Mouse (Mus musculus): ENCODE measurements around the gene Tifa. TPM values are rescaled to one million over a fixed set of nuclear protein-coding genes. Genes with fewer than 3 reads are reported as not detected.

Tifa gene
- polyA plus RNA-seq, 1 experiment from 2014 or later, result 3.7 TPM

DNA sequence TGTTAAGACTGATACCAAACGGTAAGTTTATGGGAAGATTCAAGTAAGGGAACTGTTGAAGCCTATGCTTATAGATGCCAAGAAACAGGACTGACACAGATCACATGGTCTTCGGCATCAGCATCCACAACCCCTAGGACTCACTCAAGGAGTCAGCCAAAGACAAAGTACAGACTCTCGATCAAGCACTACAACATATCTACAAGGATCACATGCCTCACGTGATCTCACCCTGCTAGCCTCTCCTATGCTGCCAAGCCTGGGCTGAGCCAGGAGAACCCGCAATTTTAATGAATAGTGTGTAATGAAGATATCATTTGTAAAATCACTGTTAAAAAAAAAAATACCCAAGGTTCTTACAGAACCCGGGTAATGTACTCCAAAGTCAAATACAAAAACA lies 46.0 kb downstream of the Tifa start:
- H3K4me3 ChIP-seq, result no peak overlapping the region
- 0 out of 2 replicates have a peak overlapping the region, but pooled peaks have one; percentile 18 for H3K9ac ChIP-seq
- H3K27ac ChIP-seq, result no peak overlapping the region
- no peaks in the 10 kb centered on the region for H3K9me3 ChIP-seq (replicated peaks)
- no peaks in the 10 kb centered on the region for H3K27me3 ChIP-seq
- ATAC-seq (ENCODE audit: low FRiP score), result no peak
- 0 out of 2 replicates have a peak, but pooled peaks cover 6% of the 10 kb centered on the region for H3K36me3 ChIP-seq
- WGBS, result 88% methylated on average over 6 of the region's 6 CpGs
- H3K4me1 ChIP-seq, result peaks cover 21% of the 10 kb centered on the region
- H3K4me2 ChIP-seq (replicated peaks), result peak overlapping the region; percentile 70

DNA sequence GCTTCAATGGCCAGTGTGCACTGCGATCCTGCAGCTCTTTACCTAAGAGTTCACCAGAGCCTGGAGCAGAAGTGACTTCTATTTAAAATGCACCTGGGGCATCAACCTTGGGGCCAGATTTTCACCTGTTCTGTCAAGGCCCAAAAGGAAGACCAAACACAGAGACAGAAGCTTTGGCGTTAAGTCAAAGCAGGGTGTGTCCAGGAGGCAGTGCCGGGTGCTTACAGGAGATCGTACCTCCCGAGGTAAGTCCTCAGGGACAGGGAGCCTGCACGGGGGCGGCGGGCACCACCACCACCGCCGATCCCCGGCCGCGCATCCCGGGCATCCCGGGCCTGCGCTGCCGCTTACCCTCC lies 47.2 kb downstream of the Tifa start:
- Histone ChIP-seq H3K4me2 (replicated peaks) (peak overlapping the region; percentile 70), H3K4me3 (peak overlapping the region; percentile 98), H3K27me3 (no peaks in the 10 kb centered on the region), H3K27ac (peak overlapping the region; percentile 93), H3K4me1 (peaks cover 21% of the 10 kb centered on the region), H3K9ac (peak overlapping the region; percentile 94), H3K36me3 (0 out of 2 replicates have a peak, but pooled peaks cover 6% of the 10 kb centered on the region), H3K9me3 (replicated peaks) (no peaks in the 10 kb centered on the region)
- no peak; the same call in 1 of the 2 replicates for ATAC-seq (ENCODE audit: low FRiP score)
- under 1% methylated on average over 17 of the region's 17 CpGs for WGBS

DNA sequence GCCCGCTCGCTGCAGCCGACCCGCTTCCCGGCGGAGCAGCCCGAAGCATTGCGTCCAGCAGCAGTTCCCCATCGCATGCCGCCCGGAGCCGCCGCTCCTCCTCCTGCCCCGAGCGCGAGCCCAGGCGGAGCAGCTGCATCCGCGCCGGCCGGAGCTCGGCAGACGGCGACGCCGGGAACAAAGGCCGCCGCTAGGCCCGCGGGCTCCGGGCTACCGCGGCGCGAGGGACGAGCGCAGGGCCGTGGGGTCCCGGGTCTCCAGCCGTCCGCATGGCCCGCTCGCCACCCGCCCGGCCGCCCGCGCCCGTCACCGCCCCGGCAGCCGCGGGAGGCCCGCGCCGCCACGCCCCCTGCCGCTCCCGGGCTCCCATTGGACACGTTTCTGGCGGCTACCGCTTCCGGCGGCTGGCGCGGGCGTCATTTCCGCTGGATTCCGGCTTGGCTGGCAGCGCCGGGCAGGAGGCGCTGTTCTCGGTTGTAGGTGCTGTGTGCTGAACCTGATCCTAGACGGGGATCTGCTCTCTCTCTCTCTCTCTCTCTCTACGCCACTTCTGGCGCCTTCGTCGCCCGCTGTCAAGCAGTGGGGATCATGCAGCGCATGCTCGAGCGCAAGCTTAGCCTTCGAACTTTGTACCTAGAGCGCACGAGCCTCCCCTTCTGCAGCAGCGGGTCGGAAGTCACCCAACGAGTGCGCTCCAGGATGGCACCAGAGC lies 47.7 kb downstream of the Tifa start, which contains the start of gene Ap1ar:
Gene Ap1ar, minus strand, starts transcription at position 370 of the 712 bp plus-strand sequence.
- WGBS, result under 1% methylated on average over 59 of the region's 89 CpGs
- H3K4me3 ChIP-seq, result peak within 1 kb of the TSS; percentile 98
- peaks cover 21% of the 10 kb centered on the region for H3K4me1 ChIP-seq
- H3K9ac ChIP-seq, result peak within 1 kb of the TSS; percentile 94
- no peaks in the 10 kb centered on the region for H3K27me3 ChIP-seq
- ATAC-seq (ENCODE audit: low FRiP score), result peak; percentile 97
- H3K4me2 ChIP-seq (replicated peaks), result peak within 1 kb of the TSS; percentile 70
- 0 out of 2 replicates have a peak, but pooled peaks cover 6% of the 10 kb centered on the region for H3K36me3 ChIP-seq
- H3K27ac ChIP-seq, result peak within 1 kb of the TSS; percentile 93
- H3K9me3 ChIP-seq (replicated peaks), result no peaks in the 10 kb centered on the region

DNA sequence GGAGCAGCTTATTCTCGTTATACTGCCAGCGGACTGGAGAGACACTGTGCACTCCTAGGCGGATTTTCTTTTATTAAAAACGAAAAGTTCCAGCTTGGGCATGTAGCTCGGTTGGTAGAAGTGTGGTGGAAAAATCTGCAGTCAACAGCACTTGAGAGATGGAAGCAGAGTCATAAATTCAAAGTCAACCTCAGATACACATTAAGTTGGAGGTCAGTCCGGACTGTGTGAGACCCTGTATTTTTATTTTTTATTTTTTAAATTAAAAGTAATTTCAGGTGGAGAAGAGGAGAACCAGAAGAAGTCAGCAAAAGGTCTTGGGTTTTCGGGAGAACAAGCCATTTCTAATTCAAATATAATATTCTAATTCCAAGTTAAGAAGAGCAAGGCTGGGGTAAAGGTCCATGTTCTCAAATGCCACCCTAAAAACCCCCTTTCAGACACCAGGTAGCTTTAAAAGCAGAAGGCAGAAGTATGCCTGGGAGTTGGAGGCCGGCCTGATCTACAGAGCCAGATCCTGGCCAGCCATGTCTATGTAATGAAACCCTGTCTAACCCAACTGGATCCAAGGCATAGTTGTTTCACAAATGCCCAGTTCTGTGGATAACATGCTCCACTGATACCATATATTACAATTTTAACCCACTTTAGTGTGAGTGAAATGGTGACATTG lies 48.5 kb downstream of the Tifa start:
- Histone ChIP-seq H3K36me3 (no peaks in the 10 kb centered on the region), H3K4me2 (replicated peaks) (peak overlapping the region; percentile 70), H3K4me1 (peaks cover 21% of the 10 kb centered on the region), H3K27ac (peak overlapping the region; percentile 93), H3K4me3 (peak overlapping the region; percentile 98), H3K9ac (peak overlapping the region; percentile 94), H3K9me3 (replicated peaks) (no peaks in the 10 kb centered on the region), H3K27me3 (no peaks in the 10 kb centered on the region)
- ATAC-seq (ENCODE audit: low FRiP score), result peak; percentile 35
- 31% methylated on average over 8 of the region's 8 CpGs for WGBS

DNA sequence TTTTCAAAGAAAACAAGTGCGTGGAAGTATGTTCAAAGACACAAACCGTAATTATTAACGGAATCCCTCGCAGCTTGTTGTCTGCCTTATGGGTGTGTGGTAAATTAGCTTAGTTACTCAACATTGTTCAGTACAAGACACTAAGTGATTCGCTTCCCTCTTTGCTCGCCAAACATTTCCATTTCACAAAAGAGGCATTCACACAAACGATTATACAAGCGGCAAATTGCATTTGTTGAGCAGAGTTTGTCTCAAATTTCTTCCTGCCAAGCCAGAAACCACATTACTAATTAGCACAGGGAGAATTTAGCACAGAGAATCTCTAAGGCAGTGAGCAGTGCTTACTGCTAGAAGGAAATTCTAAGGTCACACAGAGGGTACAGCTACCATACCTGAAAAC lies 52.3 kb downstream of the Tifa start:
- no peak for ATAC-seq (ENCODE audit: low FRiP score)
- H3K36me3 ChIP-seq, result no peaks in the 10 kb centered on the region
- no peak overlapping the region for H3K27ac ChIP-seq
- H3K9me3 ChIP-seq (replicated peaks), result no peaks in the 10 kb centered on the region
- no peak overlapping the region for H3K9ac ChIP-seq
- no peaks in the 10 kb centered on the region for H3K27me3 ChIP-seq
- H3K4me3 ChIP-seq, result no peak overlapping the region
- WGBS, result 84% methylated on average over 8 of the region's 8 CpGs
- no peak overlapping the region for H3K4me2 ChIP-seq (replicated peaks)
- H3K4me1 ChIP-seq, result peaks cover 2% of the 10 kb centered on the region; the same call in 1 of the 2 replicates

DNA sequence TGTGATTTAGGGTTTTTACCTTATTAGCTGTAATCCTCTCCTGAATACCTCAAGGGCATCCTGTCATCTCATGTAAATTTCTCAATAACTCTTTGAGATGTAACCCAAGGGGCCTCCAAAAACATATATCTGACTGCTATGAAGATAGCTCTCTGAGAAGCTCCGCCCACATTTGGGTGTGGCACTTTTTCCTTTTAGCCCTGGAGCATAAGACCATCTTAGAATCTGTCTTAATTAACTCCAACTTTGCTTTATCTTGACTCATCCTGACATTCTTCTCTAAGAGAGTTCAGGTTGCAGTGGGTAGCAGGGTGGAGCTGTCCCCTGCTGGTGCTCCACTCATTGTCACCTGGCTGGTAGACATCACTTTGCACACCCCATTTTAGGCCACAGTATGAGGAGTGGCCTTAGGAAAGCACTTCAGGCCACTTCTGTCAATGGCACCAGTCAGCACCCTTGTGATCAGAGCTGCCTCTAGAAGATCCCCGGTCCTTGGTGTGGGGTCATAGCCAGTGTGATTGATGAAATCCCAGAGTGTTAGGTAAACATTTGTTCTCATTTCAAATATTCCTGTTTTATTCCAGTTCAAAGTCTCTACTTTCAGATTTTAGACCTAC lies 53.8 kb downstream of the Tifa start:
- no peak overlapping the region for H3K27ac ChIP-seq
- WGBS, result 82% methylated on average over 2 of the region's 2 CpGs
- no peaks in the 10 kb centered on the region for H3K27me3 ChIP-seq
- no peak overlapping the region for H3K4me3 ChIP-seq
- no peak overlapping the region for H3K9ac ChIP-seq
- no peaks in the 10 kb centered on the region for H3K36me3 ChIP-seq
- no peaks in the 10 kb centered on the region for H3K4me1 ChIP-seq
- no peak for ATAC-seq (ENCODE audit: low FRiP score)
- no peaks in the 10 kb centered on the region for H3K9me3 ChIP-seq (replicated peaks)
- H3K4me2 ChIP-seq (replicated peaks), result no peak overlapping the region

DNA sequence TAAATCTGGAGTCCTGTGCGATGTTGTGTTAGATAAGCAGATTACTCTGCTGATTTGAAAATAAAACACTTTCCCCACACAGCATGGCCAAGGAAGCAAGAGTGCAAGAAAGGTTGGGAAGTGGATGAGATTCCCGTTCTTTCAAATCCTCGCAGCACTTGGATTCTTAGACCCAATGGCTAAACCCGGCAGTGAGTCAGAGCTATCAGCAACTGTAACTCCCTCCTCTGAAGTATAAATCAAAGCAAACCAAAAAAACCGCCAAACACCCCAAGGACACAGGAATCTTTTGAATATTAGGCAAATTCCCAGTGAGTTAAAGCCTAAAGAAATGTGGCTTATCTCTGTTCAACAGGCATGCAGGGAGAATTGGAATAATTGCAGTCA lies 54.3 kb downstream of the Tifa start:
- WGBS, result 82% methylated on average over 5 of the region's 5 CpGs

DNA sequence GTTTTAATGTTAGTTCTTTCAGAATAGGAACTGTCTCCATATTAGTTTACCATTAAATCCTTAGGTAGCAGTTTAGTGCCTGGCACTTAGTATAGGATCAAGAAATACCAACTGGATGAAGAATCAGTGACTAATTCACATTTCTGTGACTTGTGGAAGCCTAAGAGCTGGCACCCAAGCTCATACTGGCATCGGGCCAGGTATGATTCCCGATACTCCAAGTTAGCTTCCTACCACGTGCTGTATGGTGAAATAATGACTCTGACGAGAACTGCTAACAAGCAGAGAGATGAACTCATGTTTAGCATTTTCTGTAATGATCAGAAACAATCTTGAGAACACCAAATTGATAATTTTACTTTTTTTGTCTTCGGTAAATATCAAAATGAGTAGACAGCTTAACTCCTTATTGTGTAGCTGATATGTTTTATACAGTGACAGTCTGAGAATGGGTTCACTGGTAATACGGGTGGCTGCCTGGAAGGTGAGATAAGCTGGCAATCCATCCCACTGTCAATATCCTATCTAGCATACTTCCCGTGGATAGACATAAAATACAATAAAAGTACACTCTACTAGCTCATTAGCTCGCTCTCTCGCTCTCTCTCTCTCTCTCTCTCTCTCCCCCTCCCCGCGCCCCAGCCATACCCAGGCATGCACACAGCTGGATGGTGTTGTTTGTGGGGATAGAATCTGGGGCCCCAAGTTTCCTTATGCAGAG lies 58.6 kb downstream of the Tifa start:
- Histone ChIP-seq H3K9me3 (replicated peaks) (no peaks in the 10 kb centered on the region), H3K27me3 (no peaks in the 10 kb centered on the region; the same call in 1 of the 2 replicates), H3K27ac (no peak overlapping the region), H3K4me3 (no peak overlapping the region), H3K9ac (no peak overlapping the region), H3K4me1 (no peaks in the 10 kb centered on the region), H3K36me3 (no peaks in the 10 kb centered on the region), H3K4me2 (replicated peaks) (no peak overlapping the region)
- no peak for ATAC-seq (ENCODE audit: low FRiP score)
- WGBS, result 89% methylated on average over 11 of the region's 11 CpGs

More for the DNA sequence above, 54.3 kb downstream of the Tifa start:
- no peak for ATAC-seq (ENCODE audit: low FRiP score)
- H3K27ac ChIP-seq, result no peak overlapping the region
- H3K4me3 ChIP-seq, result no peak overlapping the region
- no peaks in the 10 kb centered on the region for H3K36me3 ChIP-seq
- H3K27me3 ChIP-seq, result no peaks in the 10 kb centered on the region
- no peak overlapping the region for H3K4me2 ChIP-seq (replicated peaks)
- H3K9me3 ChIP-seq (replicated peaks), result no peaks in the 10 kb centered on the region
- H3K4me1 ChIP-seq, result no peaks in the 10 kb centered on the region
- no peak overlapping the region for H3K9ac ChIP-seq

DNA sequence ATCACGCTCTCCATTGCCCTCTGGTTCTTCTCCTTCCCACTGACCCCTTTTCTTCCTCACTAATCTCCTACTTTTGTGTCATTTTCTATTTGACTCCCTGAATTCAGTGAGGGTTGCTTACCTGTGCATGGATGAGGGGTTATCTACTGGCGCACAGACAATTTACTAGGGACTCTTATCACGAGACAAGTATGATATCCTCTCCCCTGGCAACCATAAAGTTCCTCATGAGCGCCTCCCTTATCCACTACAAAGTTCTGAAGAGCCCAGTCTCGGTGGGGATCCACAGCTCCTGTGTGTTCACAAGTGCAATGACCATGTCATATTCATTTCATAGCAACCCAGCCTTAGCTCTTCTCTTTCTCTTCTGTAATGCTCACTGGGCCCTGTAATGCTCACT lies 60.3 kb downstream of the Tifa start:
- Histone ChIP-seq H3K4me1 (peaks cover 6% of the 10 kb centered on the region; the same call in 1 of the 2 replicates), H3K36me3 (no peaks in the 10 kb centered on the region), H3K4me3 (no peak overlapping the region), H3K9me3 (replicated peaks) (no peaks in the 10 kb centered on the region), H3K9ac (no peak overlapping the region), H3K27ac (no peak overlapping the region), H3K4me2 (replicated peaks) (no peak overlapping the region), H3K27me3 (no peaks in the 10 kb centered on the region; the same call in 1 of the 2 replicates)
- no peak for ATAC-seq (ENCODE audit: low FRiP score)
- 77% methylated on average over 5 of the region's 5 CpGs for WGBS

DNA sequence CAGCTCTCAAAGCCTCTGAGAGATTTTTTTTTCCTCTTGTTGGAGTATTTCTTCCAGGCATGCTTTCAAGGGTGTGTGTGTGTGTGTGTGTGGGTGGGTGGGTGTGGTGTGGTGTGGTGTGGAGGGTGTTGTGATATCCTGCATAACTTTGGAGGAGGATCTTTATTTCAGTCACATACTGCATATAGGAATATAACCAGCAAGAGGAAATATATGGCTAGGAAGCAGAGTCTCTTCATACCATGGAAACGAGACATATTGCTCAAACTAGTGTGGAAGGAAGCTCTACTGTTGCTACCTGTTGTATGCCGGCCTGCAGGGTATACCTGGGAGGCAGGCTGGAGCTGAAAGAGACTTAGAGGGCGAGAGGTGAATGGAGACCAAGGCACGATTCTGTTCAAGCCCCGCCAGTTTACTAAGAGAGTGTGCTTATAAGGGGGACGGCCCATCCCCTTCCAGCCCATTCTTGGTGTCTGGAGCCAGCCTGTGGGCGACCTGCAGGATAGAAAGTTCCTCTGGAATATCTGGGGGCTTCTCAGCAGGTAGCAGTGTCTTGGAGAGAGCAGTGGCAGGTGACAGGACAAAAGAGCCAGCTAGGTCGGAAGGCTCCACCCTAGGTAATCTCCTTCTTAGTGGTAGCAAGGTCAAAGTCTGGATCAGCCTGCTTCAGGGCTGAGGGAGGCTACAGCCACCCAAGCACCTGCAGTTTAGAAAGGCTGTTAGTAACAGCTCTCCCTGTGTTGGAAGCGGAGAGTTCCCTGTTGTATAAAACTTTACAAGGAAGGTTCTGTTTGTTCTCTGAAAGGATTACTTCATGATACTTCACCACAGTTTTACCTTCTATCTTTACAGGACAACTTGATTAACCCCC lies 61.4 kb downstream of the Tifa start:
- no peaks in the 10 kb centered on the region for H3K36me3 ChIP-seq
- H3K9me3 ChIP-seq (replicated peaks), result no peaks in the 10 kb centered on the region
- no peaks in the 10 kb centered on the region; the same call in 1 of the 2 replicates for H3K27me3 ChIP-seq
- no peak overlapping the region for H3K4me2 ChIP-seq (replicated peaks)
- WGBS, result 58% methylated on average over 9 of the region's 9 CpGs
- no peak for ATAC-seq (ENCODE audit: low FRiP score)
- H3K4me3 ChIP-seq, result no peak overlapping the region
- H3K9ac ChIP-seq, result no peak overlapping the region
- H3K27ac ChIP-seq, result no peak overlapping the region
- H3K4me1 ChIP-seq, result peaks cover 6% of the 10 kb centered on the region; the same call in 1 of the 2 replicates

DNA sequence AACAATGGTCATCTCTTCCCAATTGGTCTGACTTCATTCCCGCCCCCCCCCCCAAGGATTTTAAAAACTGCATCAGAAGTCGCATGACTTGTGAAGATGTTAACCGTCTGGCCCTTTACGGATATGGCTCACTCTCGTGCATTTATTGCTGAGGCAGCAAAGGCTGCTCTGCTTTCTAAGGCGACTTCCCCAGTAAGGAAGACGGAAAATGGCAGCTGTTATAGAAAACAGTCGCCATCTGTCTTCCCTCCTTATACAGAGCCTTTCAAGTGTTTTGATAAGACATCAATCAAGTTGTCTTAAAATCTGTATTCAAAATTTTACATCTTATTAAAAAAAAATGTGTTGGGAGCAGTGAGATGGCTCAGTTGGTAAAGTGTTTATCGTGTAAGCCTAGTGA lies 63.1 kb downstream of the Tifa start:
- no peaks in the 10 kb centered on the region; the same call in 1 of the 2 replicates for H3K27me3 ChIP-seq
- no peaks in the 10 kb centered on the region for H3K9me3 ChIP-seq (replicated peaks)
- H3K36me3 ChIP-seq, result no peaks in the 10 kb centered on the region
- 0 out of 2 replicates have a peak, but pooled peaks have one; percentile 7 for ATAC-seq (ENCODE audit: low FRiP score)
- H3K4me2 ChIP-seq (replicated peaks), result no peak overlapping the region
- no peak overlapping the region for H3K27ac ChIP-seq
- no peak overlapping the region for H3K9ac ChIP-seq
- peaks cover 6% of the 10 kb centered on the region; the same call in 1 of the 2 replicates for H3K4me1 ChIP-seq
- no peak overlapping the region for H3K4me3 ChIP-seq
- 72% methylated on average over 9 of the region's 9 CpGs for WGBS

All from hindbrain, embryonic 12.5 days (tissue).